ENCODE assay signal across 9 mouse cellular contexts in the genomic region with DNA sequence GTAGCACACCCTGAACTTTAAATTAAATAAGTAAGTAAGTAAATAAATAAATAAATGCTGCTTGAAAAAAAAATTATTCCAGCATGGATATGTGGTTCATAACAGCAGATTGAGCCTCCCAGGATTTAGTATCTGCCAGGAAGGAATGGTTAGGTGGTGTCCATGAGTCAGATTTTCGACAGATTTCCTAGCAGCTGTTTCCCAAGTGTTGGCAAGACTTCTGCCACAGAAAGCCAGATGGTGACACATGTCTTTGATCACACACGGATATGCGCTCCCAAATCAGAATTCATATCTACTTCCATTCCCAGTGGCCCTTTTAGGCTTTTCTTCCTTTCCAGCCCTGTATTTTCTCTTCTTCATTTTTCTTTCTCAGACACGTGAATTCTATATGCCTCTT. TPM values are rescaled to one million over a fixed set of nuclear protein-coding genes. Genes with fewer than 3 reads are reported as not detected.
DNase-seq lines count a peak whose midpoint lies in the region; ATAC-seq and TF ChIP-seq lines count a peak whose summit lies in the region.
"Had no signal": no experiment of that assay in that cellular context is flagged by ENCODE, and none has a peak within 500 bp of the region (broad histone marks: within the 10 kb centered on the region; RNA-seq: fewer than 3 reads in every experiment).

No protein-coding gene starts in this region.

- no peak overlapping the region for H3ac ChIP-seq in C2C12 (ENCODE audit: control insufficient read depth, insufficient read length, low read depth)

- no peak overlapping the region for H3K9ac ChIP-seq in liver, embryonic 12.5 days
- H3K9ac ChIP-seq in midbrain, embryonic 11.5 days (ENCODE audit: low read length): no peak overlapping the region
- H3K9ac ChIP-seq: liver, embryonic 15.5 days had no signal

- 73% methylated on average over 4 of the region's 4 CpGs for WGBS in liver, embryonic 12.5 days (ENCODE audit: insufficient replicate concordance)
- WGBS in midbrain, embryonic 11.5 days: 77% methylated on average over 4 of the region's 4 CpGs

- intact Hi-C loops in gastrocnemius, adult 2 months (cut with DNase I): no loop called here

- no peaks in the 10 kb centered on the region for H3K36me3 ChIP-seq in C2C12 (ENCODE audit: control insufficient read depth, insufficient read depth)
- H3K36me3 ChIP-seq in liver, embryonic 12.5 days: no peaks in the 10 kb centered on the region
- H3K36me3 ChIP-seq in midbrain, embryonic 11.5 days (ENCODE audit: control insufficient read depth, insufficient read depth, low read length): no peaks in the 10 kb centered on the region
- H3K36me3 ChIP-seq: liver, embryonic 15.5 days had no signal

- H3K4me2 ChIP-seq in liver, embryonic 12.5 days: no peak overlapping the region
- H3K4me2 ChIP-seq in midbrain, embryonic 11.5 days: no peak overlapping the region
- H3K4me2 ChIP-seq: liver, embryonic 15.5 days had no signal

- H3K27me3 ChIP-seq in C2C12 (ENCODE audit: control insufficient read depth, insufficient read depth, insufficient read length): no peaks in the 10 kb centered on the region
- no peaks in the 10 kb centered on the region for H3K27me3 ChIP-seq in liver, embryonic 12.5 days (replicated peaks)
- H3K27me3 ChIP-seq in midbrain, embryonic 11.5 days (ENCODE audit: control insufficient read depth, insufficient read depth, low read length): no peaks in the 10 kb centered on the region
- H3K27me3 ChIP-seq: liver, embryonic 15.5 days had no signal

- H3K27ac ChIP-seq in gastrocnemius, adult 2 months: peak overlapping the region; percentile 51
- no peak overlapping the region for H3K27ac ChIP-seq in liver, embryonic 12.5 days
- no peak overlapping the region for H3K27ac ChIP-seq in midbrain, embryonic 11.5 days (ENCODE audit: low read depth, low read length)

- peaks cover 53% of the 10 kb centered on the region for H3K4me1 ChIP-seq in liver, embryonic 12.5 days
- H3K4me1 ChIP-seq in midbrain, embryonic 11.5 days (ENCODE audit: control insufficient read depth, insufficient read depth, low read length): 0 out of 2 replicates have a peak, but pooled peaks cover 2% of the 10 kb centered on the region

- DNase-seq in gastrocnemius, adult 2 months: peak; percentile 72
- no peak for DNase-seq in gastrocnemius, postnatal 10 days
- peak; percentile 69 for DNase-seq in fat pad, adult 2 months (ENCODE audit: extremely low read depth, low read depth, low spot score)
- peak; percentile 74 to 86 for DNase-seq in layer of hippocampus, postnatal 14 days (ENCODE audit: low spot score in 2 of 2)
- DNase-seq in midbrain, embryonic 11.5 days (ENCODE audit: low spot score, missing footprints): no peak
- no peak for DNase-seq in thymus, postnatal 25 days

- no peak for ATAC-seq in liver, embryonic 12.5 days
- no peak for ATAC-seq in midbrain, embryonic 11.5 days (ENCODE audit: low FRiP score)

- no peaks in the 10 kb centered on the region for H3K79me3 ChIP-seq in C2C12 (ENCODE audit: low read depth)

- no peaks in the 10 kb centered on the region for H3K79me2 ChIP-seq in C2C12 (ENCODE audit: control insufficient read depth, insufficient read depth)

- H3K4me3 ChIP-seq in gastrocnemius, adult 2 months: no peak overlapping the region
- no peak overlapping the region for H3K4me3 ChIP-seq in C2C12 (ENCODE audit: insufficient read depth, poor library complexity, severe bottlenecking)
- H3K4me3 ChIP-seq in liver, embryonic 12.5 days: no peak overlapping the region
- no peak overlapping the region for H3K4me3 ChIP-seq in midbrain, embryonic 11.5 days (ENCODE audit: low read depth, low read length)
- H3K4me3 ChIP-seq: liver, embryonic 15.5 days had no signal

- no peaks in the 10 kb centered on the region for H3K9me3 ChIP-seq in liver, embryonic 12.5 days (replicated peaks)
- no peaks in the 10 kb centered on the region for H3K9me3 ChIP-seq in midbrain, embryonic 11.5 days (ENCODE audit: control insufficient read depth, low read length)
- H3K9me3 ChIP-seq: liver, embryonic 15.5 days had no signal

- TF ChIP-seq CTCF in gastrocnemius, adult 2 months (IDR thresholded peaks at IDR 0.05): no peak
- TF ChIP-seq CTCF in C2C12 (IDR thresholded peaks at IDR 0.05; ENCODE audit: control insufficient read depth, insufficient read depth, insufficient read length): no peak

TF ChIP-seq in C2C12, 6 proteins besides CTCF, POLR2A, EP300 and RAD21:
- TF ChIP-seq CEBPB (IDR thresholded peaks at IDR 0.05; ENCODE audit: low read depth) (peak; percentile 36), MYOD1 (IDR thresholded peaks at IDR 0.05; ENCODE audit: control insufficient read depth, insufficient read length, low read depth) (peak; percentile 89), FOSL1 (IDR thresholded peaks at IDR 0.05; ENCODE audit: insufficient read depth, low read length, poor library complexity, severe bottlenecking) (no peak)
TF ChIP-seq in C2C12: peak in this region for 2.

RNA-seq across cellular contexts. Expression of a gene that starts 28.5 kb away (rescaled TPM):
- 10 to 100 TPM; 20.9 to 42.1 TPM for total RNA-seq in gastrocnemius, adult 2 months (2021)
- total RNA-seq in gastrocnemius, postnatal 10 days (2021): 10 to 100 TPM; 24.9 to 30.6 TPM
- polyA plus RNA-seq in C2C12 (2012; fragmentation: generic; extraction: Trizol): 25.8 TPM
- total RNA-seq in layer of hippocampus, postnatal 14 days (2021): 10 to 100 TPM; 71.6 to 74.2 TPM
- polyA plus RNA-seq in liver, embryonic 12.5 days (2016; fragmentation: Nextera tagmentation; extraction: Ambion mirVana): 95.7 and 96.9 TPM in 2 replicates
- polyA plus RNA-seq in midbrain, embryonic 11.5 days (2014; fragmentation: Nextera tagmentation; extraction: Ambion mirVana): 31.9 and 36.3 TPM in 2 replicates

Comparison
In these comparisons a context has a peak if more than half of its experiments do, and no peak if none do; other contexts are left out.
1. DNase-seq: peak in gastrocnemius, adult 2 months (single experiment), fat pad, adult 2 months (single experiment) and layer of hippocampus, postnatal 14 days (2 of 2); none in gastrocnemius, postnatal 10 days (single experiment), midbrain, embryonic 11.5 days (single experiment) and thymus, postnatal 25 days (single experiment).